In the genomic region with DNA sequence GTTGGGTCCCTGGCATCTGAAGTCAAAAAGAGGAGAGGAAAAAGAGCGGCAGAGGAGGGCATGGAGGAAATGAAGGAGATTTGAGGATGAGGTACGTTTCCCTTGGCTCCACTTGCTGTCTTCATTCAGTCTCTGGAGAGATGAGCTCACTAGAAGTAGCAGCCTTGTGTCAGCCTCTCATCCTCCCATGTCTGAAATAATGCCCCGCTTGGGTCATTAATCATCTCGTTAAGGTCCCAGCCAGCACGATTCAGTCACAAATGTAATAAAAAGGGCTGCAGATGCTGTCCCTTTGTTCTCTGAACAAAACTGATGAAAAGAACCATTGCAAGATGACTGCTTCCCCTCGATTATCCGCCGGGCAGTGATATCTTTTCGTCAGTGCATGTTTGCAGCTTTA, we compare ENCODE assay signal across 18 mouse cellular contexts.
DNase-seq lines count a peak whose midpoint lies in the region; ATAC-seq lines count a peak whose summit lies in the region.
"Had no signal": no experiment of that assay in that cellular context is flagged by ENCODE, and none has a peak within 500 bp of the region (broad histone marks: within the 10 kb centered on the region; RNA-seq: fewer than 3 reads in every experiment).

No protein-coding gene starts in this region.

- H3K4me1 ChIP-seq in midbrain, embryonic 12.5 days: peaks cover 29% of the 10 kb centered on the region
- H3K4me1 ChIP-seq in midbrain, embryonic 15.5 days: peaks cover 35% of the 10 kb centered on the region
- peaks cover 39% of the 10 kb centered on the region for H3K4me1 ChIP-seq in hindbrain, embryonic 12.5 days
- H3K4me1 ChIP-seq in neural tube, embryonic 12.5 days: peaks cover 29% of the 10 kb centered on the region

- peak; percentile 42 for DNase-seq in embryo, embryonic 10.5 days (ENCODE audit: low spot score)
- no peak for DNase-seq in frontal cortex, postnatal 14 days (ENCODE audit: low spot score in 2 of 2)
- no peak for DNase-seq in frontal cortex, adult 2 months (ENCODE audit: extremely low spot score in 1 of 2, low spot score in 1 of 2)
- DNase-seq in left cerebral cortex, adult 8-10 months (ENCODE audit: low spot score in 2 of 2): no peak
- DNase-seq: adrenal gland, postnatal 25 days; cerebellum, adult 11-12 months; heart, postnatal 10 days; kidney, adult 8-10 months; kidney, postnatal 14 days; left cerebral cortex, postnatal 4 days; liver had no signal

- H3K27ac ChIP-seq in midbrain, embryonic 12.5 days (replicated peaks): peak overlapping the region; percentile 39; the same call in 1 of the 2 replicates
- no peak overlapping the region for H3K27ac ChIP-seq in midbrain, embryonic 15.5 days
- peak overlapping the region; percentile 68 for H3K27ac ChIP-seq in hindbrain, embryonic 12.5 days
- no peak overlapping the region for H3K27ac ChIP-seq in neural tube, embryonic 12.5 days
- H3K27ac ChIP-seq: embryonic facial prominence, embryonic 10.5 days had no signal

- no peak overlapping the region for H3K9ac ChIP-seq in midbrain, embryonic 12.5 days (replicated peaks)
- no peak overlapping the region for H3K9ac ChIP-seq in midbrain, embryonic 15.5 days
- H3K9ac ChIP-seq in hindbrain, embryonic 12.5 days: no peak overlapping the region
- H3K9ac ChIP-seq in neural tube, embryonic 12.5 days: 0 out of 2 replicates have a peak overlapping the region, but pooled peaks have one; percentile 14

- H3K4me3 ChIP-seq in midbrain, embryonic 12.5 days: no peak overlapping the region
- H3K4me3 ChIP-seq in midbrain, embryonic 15.5 days: no peak overlapping the region
- H3K4me3 ChIP-seq in hindbrain, embryonic 12.5 days: no peak overlapping the region
- H3K4me3 ChIP-seq in neural tube, embryonic 12.5 days: no peak overlapping the region
- H3K4me3 ChIP-seq: embryonic facial prominence, embryonic 10.5 days had no signal

- 45% methylated on average over 9 of the region's 9 CpGs for WGBS in midbrain, embryonic 12.5 days
- 27% methylated on average over 9 of the region's 9 CpGs for WGBS in midbrain, embryonic 15.5 days
- 32% methylated on average over 9 of the region's 9 CpGs for WGBS in hindbrain, embryonic 12.5 days
- 15% methylated on average over 9 of the region's 9 CpGs for WGBS in neural tube, embryonic 12.5 days

- no peak for ATAC-seq in midbrain, embryonic 12.5 days (ENCODE audit: low FRiP score, low read depth)
- ATAC-seq in midbrain, embryonic 15.5 days (replicated peaks): no peak
- ATAC-seq in hindbrain, embryonic 12.5 days (ENCODE audit: low FRiP score): 0 out of 2 replicates have a peak, but pooled peaks have one; percentile 44
- no peak for ATAC-seq in neural tube, embryonic 12.5 days (ENCODE audit: low FRiP score, low read depth)
- ATAC-seq: lung, postnatal 0 days had no signal

- no peaks in the 10 kb centered on the region for H3K9me3 ChIP-seq in midbrain, embryonic 12.5 days
- H3K9me3 ChIP-seq in midbrain, embryonic 15.5 days: no peaks in the 10 kb centered on the region
- 0 out of 2 replicates have a peak, but pooled peaks cover 3% of the 10 kb centered on the region for H3K9me3 ChIP-seq in hindbrain, embryonic 12.5 days (replicated peaks)
- H3K9me3 ChIP-seq in neural tube, embryonic 12.5 days: no peaks in the 10 kb centered on the region
- H3K9me3 ChIP-seq: embryonic facial prominence, embryonic 10.5 days had no signal

- H3K4me2 ChIP-seq in midbrain, embryonic 12.5 days (replicated peaks): no peak overlapping the region
- no peak overlapping the region for H3K4me2 ChIP-seq in midbrain, embryonic 15.5 days
- H3K4me2 ChIP-seq in hindbrain, embryonic 12.5 days (replicated peaks): peak overlapping the region; percentile 14; the same call in 1 of the 2 replicates
- peak overlapping the region; percentile 24 for H3K4me2 ChIP-seq in neural tube, embryonic 12.5 days (replicated peaks)
- H3K4me2 ChIP-seq: heart, embryonic 11.5 days had no signal

- H3K36me3 ChIP-seq in midbrain, embryonic 12.5 days: no peaks in the 10 kb centered on the region
- H3K36me3 ChIP-seq in midbrain, embryonic 15.5 days (replicated peaks): no peaks in the 10 kb centered on the region
- no peaks in the 10 kb centered on the region for H3K36me3 ChIP-seq in hindbrain, embryonic 12.5 days
- H3K36me3 ChIP-seq in neural tube, embryonic 12.5 days: no peaks in the 10 kb centered on the region
- H3K36me3 ChIP-seq: embryonic facial prominence, embryonic 10.5 days had no signal

- peaks cover 24% of the 10 kb centered on the region for H3K27me3 ChIP-seq in midbrain, embryonic 12.5 days
- H3K27me3 ChIP-seq in midbrain, embryonic 15.5 days (replicated peaks): no peaks in the 10 kb centered on the region
- H3K27me3 ChIP-seq in hindbrain, embryonic 12.5 days: 0 out of 2 replicates have a peak, but pooled peaks cover 2% of the 10 kb centered on the region
- H3K27me3 ChIP-seq in neural tube, embryonic 12.5 days (replicated peaks): peaks cover 31% of the 10 kb centered on the region

Comparison
In these comparisons a context has a peak if more than half of its experiments do, and no peak if none do; other contexts are left out.
1. H3K27ac ChIP-seq: peak in midbrain, embryonic 12.5 days (single experiment) and hindbrain, embryonic 12.5 days (single experiment); none in midbrain, embryonic 15.5 days (single experiment) and neural tube, embryonic 12.5 days (single experiment).
2. H3K4me2 ChIP-seq: peak in hindbrain, embryonic 12.5 days (single experiment) and neural tube, embryonic 12.5 days (single experiment); none in midbrain, embryonic 12.5 days (single experiment) and midbrain, embryonic 15.5 days (single experiment).